Mouse (Mus musculus) retina, embryonic 14.5 days (tissue): ENCODE measurements at regions not wholly inside any gene's neighbourhood (a gene's known extent, or its start where the extent isn't known, plus 50 kb on each side); places are given as distances from the start of the nearest gene placed in this dataset.

Source experiments
- DNase-seq: peaks from one replicate; pipeline ENCODE4 v3.0.0-alpha.2; 2015; ENCODE audit warnings: low spot score

DNA sequence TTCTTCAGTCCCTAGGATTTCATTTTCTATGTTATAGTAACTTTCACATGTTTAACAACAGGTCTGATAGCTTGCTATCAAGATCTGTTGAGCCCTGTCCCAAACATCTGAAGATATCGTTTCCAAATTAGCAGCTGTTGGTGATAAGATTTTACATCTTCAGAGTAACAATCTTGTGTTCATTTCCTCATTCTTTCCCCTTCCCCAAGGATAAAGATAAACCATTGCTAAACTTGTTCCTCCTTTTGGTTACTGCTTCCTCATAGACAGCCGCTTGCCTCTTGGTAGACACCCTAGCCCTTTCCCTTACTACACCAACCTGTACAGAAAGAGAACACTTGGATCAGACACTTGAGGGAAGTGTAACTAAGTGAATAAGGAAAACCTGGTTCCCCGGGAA is 58.6 kb downstream of the Kcnrg start:
- DNase-seq, result no peak

DNA sequence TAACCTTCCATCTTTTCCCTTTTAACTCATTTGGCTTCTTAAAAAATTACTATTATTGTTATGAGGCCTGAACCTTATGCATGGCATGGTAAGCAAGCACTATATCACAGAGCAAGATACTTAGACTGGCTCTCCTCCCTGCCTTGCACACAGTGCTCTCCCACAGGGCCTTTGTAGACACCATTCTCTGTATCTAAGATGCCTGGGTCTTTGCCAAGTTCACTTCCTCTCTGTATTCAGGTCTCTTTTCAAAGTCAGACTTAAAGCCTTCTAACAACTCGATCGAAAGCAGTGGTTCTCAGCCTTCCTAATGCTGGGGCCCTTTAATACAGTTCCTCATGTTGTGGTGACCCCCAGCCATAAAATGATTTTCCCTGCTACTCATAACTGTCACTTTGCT is 65.9 kb downstream of the Kcnrg start:
- DNase-seq, result no peak

DNA sequence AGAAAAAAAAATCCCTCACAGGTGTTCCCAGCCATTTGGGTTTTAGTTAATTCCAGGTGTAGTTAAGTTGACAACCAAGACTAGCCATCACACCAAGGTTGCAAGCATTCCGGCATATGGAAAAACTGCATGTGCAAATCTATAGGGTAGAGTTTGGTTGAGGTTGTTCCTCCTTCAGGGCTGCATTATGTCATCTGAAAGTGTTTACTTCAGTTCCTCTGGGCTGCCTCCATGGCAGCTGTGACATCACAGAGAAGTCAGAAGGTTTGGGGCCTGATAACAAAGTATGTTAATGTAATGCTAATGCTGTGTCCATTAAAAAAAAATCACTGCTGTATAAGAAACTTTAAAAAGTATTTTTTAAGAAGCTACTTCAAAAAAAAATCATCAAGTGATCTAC is 70.8 kb downstream of the Kcnrg start:
- DNase-seq, result no peak

DNA sequence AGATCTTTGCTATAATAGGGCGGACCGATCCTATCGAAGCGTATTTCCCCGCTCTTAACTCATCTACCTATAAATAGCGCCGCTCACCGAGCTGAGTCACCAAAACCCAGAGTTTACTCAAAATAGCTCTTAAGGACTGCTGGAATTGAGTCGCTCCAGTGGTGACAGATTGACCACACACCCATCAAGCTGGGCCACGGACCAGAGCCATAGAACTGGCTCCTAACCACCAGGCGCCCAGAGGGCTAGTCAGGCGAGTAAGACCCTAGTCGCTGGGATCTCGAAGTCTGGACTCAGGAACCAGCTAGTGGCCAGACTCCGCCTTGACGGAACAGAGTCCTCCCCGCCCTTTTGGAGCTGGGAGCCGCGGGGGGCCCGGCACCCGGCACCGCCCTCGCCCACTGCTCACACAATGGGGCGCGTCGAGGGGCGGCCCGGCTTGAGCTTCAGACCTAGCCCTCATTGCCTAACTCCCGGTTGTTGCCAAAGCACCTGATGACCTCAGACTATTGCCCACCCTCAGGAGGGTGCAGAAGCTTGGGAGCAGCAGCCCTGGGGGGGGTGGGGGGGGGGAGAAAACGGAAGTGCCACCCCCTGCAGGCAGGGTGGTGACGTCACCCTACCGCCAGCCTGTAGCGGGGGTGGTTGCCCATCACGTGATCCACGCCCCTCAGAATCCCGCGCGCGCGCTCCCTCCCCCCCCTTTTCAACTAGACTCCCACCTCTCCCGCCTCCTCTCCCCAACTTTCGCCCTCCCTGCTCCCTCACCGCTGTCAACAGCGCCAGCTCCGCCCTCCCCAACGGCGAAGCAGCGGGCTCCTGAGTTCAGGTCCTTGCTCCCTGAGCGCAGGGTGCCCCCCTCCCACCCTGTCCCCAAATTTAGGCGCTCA is 73.8 kb downstream of the Kcnrg start:
- peak; percentile 93 for DNase-seq

DNA sequence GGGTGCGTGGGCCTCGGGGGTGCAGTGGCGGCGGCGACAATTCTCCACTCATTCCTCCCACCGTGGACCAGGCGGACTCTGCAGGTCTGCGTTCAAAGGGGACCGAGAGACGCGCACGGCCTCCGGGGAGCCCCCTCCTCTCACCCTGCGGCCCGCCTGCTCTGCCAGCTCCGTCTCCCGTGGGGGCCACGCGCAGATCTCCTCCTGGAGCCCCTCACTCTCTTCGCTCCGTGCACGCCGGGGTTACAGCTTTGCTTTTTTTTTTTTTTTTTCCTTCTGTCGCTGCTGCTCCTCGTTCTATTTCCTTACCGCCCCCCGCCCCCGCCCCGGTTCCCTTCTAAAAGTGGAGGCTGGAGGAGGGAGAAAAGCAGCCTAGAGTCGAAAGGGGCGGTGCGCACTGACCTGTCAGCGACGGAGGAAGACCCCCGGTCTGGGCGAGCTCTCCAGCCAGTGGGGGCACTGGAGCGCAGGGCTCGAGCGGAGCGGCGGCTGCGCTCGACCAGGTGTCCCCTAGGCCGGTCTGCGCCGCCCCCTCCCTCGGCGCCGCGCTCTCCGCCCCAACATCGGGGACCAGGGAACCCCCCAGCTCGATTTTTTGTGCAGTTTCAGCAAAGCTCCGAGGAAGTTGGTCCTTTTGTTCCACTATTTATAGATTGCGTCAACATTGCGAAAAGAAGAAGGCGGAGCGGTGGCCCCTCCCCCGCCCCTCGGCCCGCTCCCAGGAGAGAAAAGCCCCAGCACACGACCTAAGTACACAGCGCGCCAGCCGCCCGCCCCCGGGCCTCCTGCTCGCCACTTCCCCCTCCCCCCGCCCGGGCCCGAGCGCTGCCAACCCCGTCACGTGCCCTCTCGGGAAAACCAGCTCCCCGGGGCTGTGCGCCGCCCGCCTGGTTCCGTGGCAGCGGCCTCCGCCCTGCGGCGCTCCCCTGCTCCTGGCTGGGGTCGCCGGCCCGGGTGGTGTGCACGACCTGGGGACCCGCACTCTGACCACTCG is 74.7 kb downstream of the Kcnrg start:
- peak; percentile 91 for DNase-seq

GRCm38 (mm10) chr14:61682721-61683355 is 75.6 kb downstream of the Kcnrg start:
- peak; percentile 70 for DNase-seq

DNA sequence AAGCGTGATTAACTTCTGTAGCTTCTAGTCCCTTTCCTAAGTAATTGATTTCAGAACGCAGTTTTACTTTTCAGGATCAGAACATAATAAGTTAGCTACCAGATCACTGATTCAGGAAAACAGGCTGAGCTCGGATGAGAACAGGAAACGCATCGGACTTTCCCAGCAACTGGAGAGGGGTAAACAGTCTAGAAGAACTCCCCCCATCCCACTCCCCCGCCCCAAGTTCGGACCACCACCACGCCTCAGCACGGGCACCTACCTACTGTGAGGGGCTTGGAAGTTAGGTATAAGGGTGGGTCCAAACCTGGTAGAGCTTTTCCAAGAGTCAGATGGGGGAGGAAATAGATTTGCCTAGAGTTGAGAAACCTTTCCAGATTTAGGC is 76.1 kb downstream of the Kcnrg start:
- DNase-seq, result no peak

GRCm38 (mm10) chr14:61683791-61684411 is 76.6 kb downstream of the Kcnrg start:
- peak; percentile 27 for DNase-seq

- peak; percentile 30 for DNase-seq
Measured at GRCm38 (mm10) chr14:61684473-61685230, 77.4 kb downstream of the Kcnrg start.

DNA sequence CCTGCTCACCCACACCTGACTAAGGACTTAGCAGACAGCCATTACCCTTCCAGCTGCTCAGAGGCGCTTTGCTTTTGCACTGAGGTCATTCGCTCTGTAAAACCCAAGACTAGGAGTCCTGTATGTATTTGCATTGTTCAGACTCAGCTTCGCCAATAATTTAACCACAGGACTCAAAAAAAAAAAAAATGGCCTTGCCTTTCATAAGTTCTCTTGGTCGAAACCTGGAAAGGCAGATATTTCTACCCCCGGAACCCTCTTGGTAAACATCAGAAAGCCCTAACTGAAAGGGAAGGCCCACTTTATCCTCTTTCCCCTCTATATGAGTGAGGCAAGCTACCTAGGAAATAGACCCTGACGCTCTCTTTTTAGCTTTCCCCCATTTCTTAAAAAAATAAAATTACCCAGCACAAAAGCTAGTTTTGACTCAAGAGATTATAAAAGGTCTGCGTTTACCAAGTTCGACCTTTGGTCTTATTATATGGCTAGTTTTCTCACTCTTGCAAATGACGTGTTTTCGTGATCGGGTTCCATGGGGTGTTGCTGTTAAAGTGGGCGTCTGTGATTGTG is 78.1 kb downstream of the Kcnrg start:
- peak; percentile 25 for DNase-seq

- DNase-seq, result peak; percentile 62
Measured at GRCm38 (mm10) chr14:61686101-61686691, 78.9 kb downstream of the Kcnrg start.

- DNase-seq, result peak; percentile 46
Measured at GRCm38 (mm10) chr14:61686821-61687341, 79.6 kb downstream of the Kcnrg start.

- DNase-seq, result peak; percentile 43
Measured at GRCm38 (mm10) chr14:61687346-61688012, 80.2 kb downstream of the Kcnrg start.

GRCm38 (mm10) chr14:61688013-61688520 is 80.8 kb downstream of the Kcnrg start:
- no peak for DNase-seq

GRCm38 (mm10) chr14:61688666-61689065 is 81.4 kb downstream of the Kcnrg start:
- peak; percentile 37 for DNase-seq

- peak; percentile 50 for DNase-seq
Measured at GRCm38 (mm10) chr14:61689281-61689680, 82.0 kb downstream of the Kcnrg start.

DNA sequence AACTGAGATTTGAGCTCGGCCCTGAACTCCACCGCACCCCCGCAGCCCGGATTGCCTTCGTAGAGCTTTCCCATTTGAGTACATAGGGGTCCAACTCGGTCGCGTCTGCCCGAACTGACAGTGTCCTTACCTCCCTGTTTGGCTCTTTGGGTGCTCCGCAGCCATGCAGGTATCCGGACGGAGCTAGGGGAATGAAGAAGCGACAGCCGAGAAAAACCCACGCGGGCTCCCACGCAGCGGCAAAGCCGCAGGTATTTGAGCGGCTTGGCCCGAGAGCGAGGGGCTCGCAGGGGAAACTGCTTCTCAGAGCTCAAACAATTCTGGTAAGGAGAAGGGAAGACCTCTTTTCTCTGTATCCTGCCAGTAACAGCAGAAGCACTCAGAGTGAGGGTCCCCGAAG is 82.5 kb downstream of the Kcnrg start:
- DNase-seq, result no peak

DNA sequence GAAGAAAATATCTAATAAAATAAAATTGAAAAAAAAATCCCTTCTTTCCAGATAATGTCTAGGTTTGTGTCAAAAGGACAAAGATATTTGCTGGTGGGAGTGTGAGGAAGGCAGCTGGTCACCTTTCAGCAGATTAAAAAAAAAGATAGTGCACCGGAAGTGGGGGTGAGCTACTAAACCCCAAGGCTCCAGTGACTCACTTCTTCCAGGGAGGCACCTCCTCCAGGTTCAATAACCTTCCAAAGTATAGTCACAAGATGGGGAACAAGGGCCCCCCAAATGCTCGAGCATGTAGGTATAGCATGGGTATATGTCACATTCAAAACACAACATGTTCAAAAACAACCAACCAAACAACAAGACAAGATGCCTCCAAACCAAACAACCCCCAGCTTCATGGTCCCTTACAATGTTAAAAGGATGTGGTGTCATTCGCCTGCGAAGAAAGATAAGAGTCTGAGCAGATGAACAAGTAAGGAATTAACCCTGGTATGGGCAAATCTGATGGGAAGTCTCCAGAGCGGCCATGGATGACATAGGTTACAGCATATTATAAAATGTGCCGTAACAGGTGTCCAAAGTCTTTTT is 84.6 kb downstream of the Kcnrg start:
- DNase-seq, result no peak

DNA sequence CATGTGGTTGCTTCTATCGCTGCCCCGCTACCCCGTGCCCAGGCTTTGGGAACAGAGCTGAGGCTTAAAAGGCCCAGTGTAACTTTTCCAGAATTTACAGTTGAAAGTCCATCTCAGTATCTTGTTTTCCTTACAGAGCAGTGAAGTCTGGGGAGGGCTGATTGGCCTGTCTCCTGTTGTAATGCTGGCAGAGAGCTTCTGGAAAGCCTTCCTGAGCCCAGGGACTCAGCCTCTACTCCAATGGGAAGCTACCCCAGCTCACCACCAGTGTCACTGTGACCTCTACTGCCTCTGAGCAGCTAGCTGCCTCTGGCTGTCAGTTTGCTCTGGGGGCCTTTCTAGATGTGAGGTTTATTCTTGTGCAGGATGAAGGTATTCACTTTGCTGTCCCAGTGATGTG is 87.5 kb downstream of the Kcnrg start:
- no peak for DNase-seq
